Mouse (Mus musculus): ENCODE results near the gene 1700018F24Rik.
"Not testable (repeated sequence)": the region's sequence is repeated elsewhere in the genome, so short reads cannot be mapped to it uniquely, and the experiment has no call there.

Gene 1700018F24Rik

DNA sequence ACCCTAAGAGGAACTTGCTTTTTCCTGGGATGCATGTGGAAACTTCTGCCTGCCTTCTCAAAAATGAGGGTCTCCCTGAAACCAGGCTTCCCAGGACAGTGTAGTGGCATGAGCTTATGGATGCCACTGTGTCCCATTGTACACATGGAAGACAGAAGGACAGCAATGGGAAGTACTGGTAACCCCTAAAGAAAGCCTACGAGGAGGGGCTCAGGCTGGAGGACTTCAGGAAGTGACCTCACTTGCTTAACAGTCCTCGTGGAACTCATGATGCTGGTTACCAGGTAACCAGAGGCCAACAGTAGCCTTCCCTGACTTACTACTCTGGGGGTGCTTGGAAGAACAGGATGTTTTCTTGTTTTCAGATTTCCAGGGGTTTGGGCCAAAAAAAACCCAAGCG, at the start of gene 1700018F24Rik:
TSS of gene 1700018F24Rik (plus strand) at position 301 of the 400 bp plus-strand sequence.
- not testable (repeated sequence) for DNase-seq

DNA sequence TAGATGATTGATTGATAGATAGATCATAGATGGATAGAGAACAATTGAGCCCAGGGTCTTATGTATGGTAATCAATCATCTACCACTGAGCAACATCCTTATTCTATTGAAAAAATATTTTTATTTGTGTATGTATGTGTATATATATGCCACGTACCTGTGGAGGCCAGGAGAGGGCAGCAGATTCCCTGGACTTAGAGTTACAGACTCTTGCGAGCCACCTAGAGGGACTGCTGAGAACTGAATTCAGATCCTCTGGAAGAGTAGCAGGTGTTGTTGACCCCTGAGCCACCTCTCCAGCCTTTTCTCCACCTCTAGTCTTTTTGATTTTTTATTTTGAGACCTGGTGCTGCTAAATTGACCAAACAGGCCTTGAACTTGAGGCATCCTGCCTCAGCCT, 44.3 kb upstream of the 1700018F24Rik start:
- DNase-seq: peak in 1 of 2 experiments; percentile 26

DNA sequence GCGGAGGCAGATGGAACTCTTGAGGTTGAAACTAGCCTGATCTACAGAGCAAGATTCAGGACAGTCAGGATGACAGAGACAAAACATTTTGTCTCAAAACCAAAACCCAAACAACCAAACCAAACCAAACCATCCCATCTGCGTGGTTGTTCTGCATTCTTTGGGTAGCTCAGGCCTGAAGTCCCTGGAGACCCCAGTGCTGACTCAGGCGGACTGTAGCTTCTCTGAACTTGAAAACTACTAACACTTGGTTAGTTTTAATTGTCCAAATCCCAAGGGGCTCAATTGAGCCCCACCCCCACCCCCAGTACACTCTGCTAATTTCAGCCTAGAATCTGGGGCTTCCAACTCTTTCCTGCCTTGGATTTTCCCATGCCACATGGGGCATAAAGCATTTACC, 39.4 kb upstream of the 1700018F24Rik start:
- DNase-seq: no peak

DNA sequence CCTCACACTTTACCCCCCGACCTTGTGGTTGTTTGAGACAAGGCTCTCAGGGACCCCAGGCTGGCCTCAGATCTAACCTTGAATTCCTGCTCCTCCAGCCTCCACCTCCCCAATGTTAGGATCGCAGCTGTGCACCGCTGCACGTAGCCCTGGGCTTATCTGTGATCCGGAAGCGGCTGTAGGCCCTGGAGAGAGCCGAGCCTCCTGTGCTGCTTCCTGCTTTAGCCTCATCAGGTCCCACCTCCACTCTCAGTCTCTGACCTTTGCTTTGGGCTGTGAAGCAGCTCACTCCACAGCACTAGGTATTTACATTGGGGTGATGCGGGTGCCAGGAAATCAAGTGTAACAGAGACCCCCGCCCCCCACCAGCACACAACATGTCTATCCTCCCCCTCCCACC, 38.3 kb upstream of the 1700018F24Rik start:
- DNase-seq: no peak

DNA sequence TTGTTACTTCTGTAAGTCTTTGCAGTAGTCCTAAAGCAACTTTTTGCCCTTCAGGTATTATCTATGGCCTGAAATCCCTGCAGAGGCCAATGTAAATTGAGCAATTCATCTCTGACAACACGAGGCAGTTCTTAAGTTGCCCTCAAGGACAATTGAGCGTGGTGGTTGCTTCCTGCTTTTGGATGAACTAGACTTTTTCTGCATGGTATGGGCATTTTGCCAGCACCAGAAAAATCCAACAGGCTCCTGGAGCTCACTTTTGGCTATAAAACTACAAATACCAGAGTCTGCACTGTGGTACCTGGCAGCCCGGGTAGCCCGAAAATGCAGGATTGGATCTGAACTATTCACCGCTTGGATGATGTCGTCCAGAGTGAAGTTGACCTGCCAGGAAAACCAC, 37.2 kb upstream of the 1700018F24Rik start:
- DNase-seq: no peak

DNA sequence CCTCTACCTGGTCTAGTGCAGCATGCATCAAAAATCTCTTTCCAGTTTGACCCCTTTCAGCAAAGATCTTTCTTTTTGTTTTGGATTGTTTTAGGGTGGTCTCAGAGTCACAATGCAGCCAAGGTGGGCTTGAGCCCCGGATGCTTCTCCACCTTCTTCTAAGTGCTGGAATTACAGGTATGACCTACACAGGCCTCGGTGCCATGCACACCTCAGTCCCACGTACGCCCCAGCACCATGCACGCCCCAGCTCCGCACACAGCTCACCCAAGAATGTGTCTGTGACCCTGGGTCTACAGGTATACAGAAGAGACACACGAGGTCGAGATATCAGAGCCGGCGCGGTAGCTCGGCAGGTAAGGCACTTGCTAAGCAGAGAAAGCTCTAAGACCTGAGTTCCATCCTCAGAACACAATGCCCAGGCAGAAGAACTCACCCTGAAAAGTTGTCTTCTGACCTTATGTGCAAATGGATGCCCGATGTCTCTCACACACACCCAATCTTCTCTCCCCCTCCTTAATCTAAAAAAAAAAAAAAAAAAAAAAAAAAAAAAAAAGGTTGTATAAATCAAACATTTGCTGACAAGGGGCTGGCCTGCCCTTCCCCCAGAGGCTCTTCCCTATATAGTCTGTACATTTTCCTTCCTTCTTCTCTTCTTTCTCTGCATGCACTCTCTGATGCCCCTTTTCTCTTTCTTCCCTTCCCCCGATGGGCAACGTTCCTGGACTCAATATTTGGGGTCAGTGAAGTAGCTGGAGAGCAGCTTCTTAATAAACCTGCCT, 33.7 kb upstream of the 1700018F24Rik start:
- DNase-seq: no peak

DNA sequence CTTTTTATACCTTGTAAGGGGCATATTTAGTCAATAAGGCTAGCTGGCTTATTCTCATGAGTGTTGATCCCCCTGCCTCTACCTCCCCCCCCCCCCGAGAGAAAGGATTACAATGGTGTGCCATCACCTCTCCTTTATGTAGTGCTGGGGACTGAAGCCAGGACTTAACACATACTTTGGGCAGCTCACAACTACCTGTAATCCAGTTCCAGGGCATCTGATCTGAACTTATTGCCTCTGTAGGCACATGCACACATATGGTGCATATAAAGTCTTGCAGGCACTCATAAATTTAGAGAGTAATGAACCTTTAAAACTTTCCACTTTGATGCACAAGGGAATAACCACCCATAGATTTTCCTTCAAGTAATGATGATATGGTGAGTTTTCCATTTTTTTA, 28.5 kb upstream of the 1700018F24Rik start:
- DNase-seq: no peak

DNA sequence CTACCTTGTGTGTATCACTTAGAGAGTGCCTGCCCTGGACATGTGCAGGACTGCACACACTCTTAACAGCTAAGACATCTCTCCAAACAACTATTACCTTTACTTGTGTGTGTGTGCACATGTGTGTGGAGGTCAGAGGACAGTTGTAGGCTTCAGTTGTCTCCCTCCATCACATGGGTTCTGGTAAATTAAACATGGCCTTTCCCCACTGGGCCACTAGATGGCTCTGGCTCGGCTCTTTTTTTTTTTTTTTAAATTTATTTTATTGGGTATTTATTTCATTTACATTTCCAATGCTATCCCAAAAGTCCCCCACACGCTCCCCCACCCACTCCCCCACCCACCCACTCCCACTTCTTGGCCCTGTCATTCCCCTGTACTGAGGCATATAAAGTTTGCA, 26.0 kb upstream of the 1700018F24Rik start:
- DNase-seq: not testable (repeated sequence)

DNA sequence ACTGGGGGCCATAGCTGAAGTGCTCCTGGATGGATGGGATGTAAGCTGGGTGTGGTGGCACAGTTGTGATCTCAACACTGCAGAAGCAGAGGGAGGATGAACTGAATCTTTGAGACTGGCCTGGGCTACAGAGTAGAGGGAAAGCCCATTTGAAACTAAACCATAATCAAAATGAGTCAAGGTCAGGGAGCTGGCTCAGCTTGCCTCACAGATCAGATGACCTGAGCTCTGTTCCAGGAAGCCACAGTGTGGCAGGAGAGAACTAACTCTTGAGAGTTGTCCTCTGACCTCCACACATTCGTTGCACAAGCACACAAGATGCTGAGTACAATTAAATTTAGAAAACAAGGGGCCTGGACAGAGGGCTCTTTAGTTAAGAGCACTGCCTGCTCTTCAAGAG, 22.5 kb upstream of the 1700018F24Rik start:
- DNase-seq: not testable (repeated sequence)

DNA sequence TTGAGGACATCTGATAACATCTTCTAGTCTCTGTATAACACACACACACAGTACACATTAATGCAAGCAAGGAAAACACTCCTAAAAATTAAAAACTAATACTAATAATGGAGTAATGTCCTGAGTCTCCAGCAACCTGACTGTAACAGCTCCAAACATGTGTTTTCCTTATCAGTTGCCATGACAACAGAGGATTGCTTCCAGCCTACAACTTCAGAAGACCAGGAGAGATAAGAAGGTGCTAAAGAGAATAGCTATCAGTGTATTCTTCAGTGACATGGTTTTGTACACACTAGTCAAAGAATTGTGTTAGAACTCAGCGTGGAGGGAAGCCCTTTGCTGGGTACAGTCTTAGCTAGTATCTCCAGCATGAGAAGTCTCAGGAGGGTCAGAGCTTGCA, 22.1 kb upstream of the 1700018F24Rik start:
- DNase-seq: not testable (repeated sequence)

DNA sequence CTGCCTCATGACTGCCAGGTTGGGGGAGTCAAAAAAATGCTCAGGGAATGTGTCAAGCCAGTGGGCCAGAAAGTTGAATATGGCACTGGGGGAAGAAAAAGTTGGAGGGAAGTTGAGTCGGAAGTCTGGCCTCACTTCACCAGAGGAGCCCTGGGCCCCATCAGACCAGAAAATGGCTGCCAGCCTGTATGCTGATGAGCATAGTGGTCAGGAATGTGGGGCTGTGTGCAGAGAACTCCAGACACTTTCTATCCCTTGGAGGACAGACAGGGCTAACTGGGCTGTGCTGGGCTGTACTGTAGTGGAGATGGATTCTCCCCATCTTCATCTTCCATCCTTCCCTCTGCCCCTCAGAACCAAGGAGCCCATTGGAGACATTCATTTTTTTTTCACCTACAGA, 12.3 kb upstream of the 1700018F24Rik start:
- not testable (repeated sequence) for DNase-seq

DNA sequence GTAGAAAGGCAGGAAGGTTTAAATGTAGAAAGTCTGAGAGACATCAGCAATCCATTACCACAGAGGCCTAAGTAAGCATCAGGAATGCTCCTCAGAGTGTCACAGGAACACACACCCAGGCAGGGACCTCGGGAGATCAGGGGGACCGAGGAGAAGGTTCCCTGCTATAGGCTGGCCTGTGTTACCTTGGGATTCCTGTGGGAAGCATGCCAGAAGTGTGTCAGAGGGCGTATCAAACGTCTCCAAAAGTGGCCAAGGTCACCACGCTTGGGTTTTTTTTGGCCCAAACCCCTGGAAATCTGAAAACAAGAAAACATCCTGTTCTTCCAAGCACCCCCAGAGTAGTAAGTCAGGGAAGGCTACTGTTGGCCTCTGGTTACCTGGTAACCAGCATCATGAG, 10.4 kb upstream of the 1700018F24Rik start, which contains the start of gene Gm4871:
TSS of gene Gm4871 (minus strand) at position 364 of the 400 bp plus-strand sequence.
- DNase-seq: not testable (repeated sequence)

DNA sequence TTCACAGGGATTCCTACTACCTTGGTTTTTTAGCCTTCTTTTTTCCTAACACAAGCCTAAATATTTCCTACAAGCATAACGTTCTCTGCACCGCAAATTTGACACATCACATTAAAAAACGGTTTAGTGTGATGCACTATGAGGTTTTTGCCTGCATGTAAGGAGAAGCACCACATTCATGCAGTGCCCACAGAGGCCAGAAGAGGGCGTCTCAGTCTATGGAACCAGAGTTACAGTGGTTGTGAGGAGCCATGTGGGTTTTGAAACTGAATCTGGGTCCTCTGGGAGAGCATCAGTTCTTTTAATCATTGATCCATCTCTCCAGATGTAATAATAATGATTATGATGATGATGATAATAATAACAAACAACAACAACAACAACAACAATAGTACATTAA, 1.2 kb upstream of the 1700018F24Rik start:
- DNase-seq: peak; percentile 4 to 33

DNA sequence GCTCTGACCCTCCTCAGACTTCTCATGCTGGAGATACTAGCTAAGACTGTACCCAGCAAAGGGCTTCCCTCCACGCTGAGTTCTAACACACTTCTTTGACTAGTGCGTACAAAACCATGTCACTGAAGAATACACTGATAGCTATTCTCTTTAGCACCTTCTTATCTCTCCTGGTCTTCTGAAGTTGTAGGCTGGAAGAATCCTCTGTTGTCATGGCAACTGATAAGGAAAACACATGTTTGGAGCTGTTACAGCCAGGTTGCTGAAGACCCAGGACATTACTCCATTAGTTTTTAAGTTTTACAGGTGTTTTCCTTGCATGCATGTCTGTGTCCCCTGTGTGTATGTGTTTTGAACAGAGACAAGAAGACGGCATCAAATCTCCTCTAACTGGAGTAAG, 11.4 kb downstream of the 1700018F24Rik start:
- DNase-seq: not testable (repeated sequence)

DNA sequence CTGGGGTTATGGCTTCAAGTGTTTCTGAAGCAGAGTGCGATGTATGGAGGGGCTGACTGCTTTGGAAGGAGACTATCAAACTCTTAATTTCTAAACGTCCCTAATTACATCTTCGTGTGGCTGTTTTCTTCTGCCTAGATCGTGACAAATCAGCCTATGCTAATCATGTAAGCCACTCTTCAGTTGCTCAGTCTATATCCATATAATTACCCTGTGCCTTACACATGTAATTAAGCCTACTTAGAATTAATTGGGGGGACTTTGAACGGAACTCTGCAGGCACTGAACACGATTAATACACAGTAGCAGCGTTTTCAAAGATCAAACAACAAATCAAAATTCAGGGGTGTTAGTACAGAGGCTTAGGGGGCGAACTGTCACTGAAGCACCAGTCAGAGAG, 15.1 kb downstream of the 1700018F24Rik start:
- no peak for DNase-seq

DNA sequence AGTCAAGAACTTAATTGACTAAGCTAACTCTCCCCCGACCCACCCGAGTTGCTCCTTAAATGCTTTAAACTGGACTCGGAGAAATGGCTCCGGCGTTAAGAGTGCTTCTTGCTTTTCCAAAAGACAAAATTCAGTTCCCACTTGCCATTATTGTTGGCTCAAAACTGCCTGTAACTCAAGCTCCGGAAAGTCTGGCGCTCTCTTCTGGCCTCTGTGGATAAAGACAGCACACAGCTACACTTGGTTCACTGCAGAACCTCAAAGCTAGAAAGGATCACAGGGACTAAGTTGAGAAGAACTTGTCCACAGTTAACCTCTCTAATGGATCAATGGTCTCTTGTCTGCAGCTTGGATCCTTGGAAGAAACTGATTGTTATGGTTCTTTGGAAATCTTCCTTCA, 15.9 kb downstream of the 1700018F24Rik start:
- DNase-seq: no peak

DNA sequence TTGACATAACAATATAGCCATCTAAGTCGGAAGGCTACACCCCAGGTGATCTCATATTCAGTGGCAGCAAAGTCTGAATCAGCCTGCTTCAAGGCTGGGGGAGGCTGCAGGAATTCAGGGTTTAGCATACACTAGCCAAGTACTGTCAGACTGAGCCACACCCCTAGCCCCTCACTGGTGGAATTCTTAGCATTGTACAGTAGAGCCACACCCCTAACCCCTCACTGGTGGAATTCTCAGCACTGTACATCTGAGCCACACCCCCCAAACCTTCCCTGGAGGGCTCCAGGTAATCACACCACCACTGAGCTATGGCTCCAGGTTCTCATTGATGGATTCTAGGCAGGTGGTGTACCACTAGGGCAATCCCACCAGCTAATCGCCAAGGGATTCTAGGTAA, 16.7 kb downstream of the 1700018F24Rik start:
- no peak for DNase-seq

DNA sequence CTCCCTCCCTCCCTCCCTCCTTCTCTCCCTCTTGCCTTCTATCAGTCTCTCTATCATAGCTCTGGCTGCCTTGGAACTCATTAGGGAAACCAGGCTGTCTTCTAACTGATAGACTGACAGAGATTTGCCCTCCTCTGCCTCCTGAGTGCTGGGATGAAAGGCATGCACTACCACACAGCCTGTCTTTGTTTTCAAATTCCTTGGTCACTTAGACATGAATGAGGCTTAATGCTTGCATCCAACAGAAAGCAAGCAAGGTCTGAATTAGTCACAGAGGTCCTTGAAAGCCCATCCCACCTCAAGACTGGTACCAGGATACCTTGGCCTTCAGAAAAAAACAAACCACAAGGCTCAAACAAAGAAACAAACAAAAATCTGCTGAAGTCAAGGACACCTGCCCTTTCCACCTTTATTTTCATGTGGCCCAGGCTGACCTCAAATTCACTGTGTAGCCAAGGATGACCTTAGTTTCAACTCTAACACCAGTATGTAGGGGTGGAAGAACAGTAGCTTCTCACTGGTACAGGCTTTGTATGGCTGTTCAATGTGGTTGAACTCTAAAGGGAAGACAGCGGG, 22.1 kb downstream of the 1700018F24Rik start:
- DNase-seq: no peak

DNA sequence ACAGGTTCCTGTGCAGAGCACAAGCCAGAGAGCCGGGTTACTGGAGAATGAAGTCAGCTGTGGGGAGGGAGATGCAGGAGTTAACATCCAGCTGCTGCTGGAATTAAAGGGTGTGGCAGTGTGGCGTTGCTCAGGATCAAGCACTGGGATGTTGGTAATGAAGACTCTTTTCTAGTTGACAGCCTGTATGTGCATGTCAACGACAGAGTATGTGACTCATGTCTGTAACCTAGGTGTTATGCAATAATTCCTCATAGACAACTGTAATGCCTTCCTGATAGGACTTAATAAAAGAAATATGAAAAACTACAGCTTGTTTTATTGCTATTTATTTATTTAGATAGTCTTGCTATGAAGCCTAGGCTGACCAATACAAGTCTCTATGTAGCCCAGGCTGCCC, 26.1 kb downstream of the 1700018F24Rik start:
- DNase-seq: no peak

DNA sequence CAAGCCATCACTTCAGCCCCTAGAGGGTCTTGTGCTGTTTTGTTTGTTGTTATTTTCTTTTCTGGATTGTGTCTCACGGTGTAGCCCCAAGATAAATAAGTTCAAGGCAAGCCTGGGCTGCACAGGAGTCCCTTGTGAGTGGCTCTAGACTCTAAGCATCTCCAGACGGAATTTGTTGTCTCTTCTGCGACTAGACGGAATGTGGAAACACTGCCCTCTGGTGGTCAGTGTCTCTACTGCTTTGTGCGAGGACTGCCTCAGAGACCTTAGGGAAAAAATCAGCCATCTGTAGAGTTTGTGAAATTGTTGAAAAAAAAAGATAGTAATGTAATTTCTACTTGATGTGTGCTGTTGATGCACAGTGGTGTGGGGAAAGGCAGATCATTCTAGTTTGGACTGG, 26.9 kb downstream of the 1700018F24Rik start:
- peak; percentile 86 to 90 for DNase-seq

DNA sequence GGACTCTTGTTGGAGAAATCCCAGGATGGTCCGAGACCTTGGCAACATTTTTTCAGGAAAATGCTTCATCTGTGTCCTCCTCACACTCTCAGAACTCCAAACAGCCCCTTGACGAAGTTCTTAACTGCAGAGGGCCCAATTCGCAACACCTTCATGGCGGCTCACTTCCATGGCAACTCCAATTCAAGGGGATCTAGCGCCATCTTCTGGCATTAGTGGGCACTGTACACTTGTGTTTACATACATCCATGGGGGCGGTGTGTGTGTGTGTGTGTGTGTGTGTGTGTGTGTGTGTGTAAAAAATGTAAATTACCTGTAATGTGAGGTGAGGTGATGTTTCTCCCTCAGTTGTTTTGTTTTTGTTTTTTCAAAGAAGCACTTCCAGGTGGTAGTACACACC, 28.6 kb downstream of the 1700018F24Rik start:
- peak in 1 of 2 experiments; percentile 24 for DNase-seq

DNA sequence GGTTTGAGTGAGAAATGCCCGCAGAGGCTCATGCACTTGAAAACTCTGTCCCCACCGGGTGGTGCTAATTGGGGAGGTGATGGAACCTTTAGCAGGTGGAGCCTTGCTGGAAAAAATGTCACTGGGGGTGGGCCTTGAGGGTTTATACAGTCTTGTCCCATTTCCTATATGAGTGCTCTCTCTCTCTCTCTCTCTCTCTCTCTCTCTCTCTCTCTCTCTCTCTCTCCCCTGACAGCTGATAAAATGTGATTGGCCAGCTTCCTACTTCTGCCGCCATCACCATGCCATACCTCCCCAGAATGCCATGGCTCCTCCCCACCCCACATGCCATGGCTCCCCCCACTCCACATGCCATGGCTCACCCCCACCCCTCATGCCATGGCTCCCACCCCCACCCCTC, 32.3 kb downstream of the 1700018F24Rik start:
- no peak for DNase-seq

DNA sequence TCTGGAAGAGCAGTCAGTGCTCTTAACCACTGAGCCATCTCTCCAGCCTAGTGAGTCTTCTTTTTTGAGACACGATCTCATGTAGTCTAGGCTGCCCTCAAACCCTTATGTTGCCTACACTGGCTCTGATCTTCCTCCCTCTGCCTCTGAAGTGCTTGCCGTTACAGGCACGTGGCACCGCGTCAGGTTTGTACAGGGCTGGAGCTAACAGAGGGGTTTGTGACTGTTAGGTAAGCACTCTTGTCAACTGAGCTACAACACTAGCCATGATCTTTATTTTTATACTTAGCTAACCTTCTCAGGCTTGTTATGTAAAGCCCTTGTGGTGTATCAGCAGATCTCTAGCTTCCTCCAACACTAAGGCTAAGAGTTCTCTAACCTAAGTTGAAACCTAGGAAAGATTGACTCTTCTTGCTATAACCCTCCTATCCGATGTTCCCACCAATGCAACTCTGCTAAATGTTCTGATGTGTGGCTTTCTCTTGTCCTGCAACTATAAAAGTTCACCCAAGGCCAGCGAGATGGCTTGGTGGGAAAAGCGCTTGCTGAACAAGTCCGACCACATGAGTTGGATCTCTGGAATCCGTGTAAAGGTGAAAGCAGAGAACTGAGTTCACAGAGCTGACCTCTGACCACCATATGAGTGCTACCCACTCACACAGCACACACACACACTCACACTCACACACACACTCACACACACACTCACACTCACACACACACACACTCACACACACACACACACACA, 39.2 kb downstream of the 1700018F24Rik start:
- DNase-seq: no peak

DNA sequence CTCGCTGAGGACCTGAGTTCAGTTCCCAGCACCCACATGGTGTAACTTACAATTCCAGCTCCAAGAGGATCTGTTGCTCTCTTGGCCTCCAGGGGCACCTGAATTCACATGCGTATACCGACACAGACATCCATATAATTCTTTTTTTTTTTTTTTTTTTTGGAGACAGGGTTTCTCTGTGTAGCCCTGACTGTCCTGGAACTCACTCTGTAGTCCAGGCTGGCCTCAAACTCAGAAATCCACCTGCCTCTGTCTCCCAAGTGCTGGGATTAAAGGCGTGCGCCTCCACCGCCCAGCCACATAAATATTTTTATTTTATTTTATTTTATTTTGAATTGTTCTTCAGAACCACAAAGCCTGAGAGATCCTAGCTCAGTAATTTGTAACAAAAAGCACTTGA, 40.4 kb downstream of the 1700018F24Rik start:
- DNase-seq: peak in 1 of 2 experiments; percentile 17
